Mouse (Mus musculus) midbrain, embryonic 13.5 days (tissue): ENCODE measurements at regions not wholly inside any gene's neighbourhood (a gene's known extent, or its start where the extent isn't known, plus 50 kb on each side); places are given as distances from the start of the nearest gene placed in this dataset.
A peak's percentile ranks its signal among the peaks of the same experiment; 100 is the strongest.

ENCODE experiments used
- ATAC-seq: fragments of 200-750 bp; cut with Nextera tagmentation; 2 replicates; pipeline ENCODE4 v1.8.0; 2017; ENCODE audit warnings: mild to moderate bottlenecking, moderate TSS enrichment, moderate library complexity
- H3K27ac ChIP-seq: fragments of 300-500 bp; sonication (generic); 2 replicates; pipeline ENCODE4 v1.5.1; 2015; ENCODE audit warnings: inconsistent platforms, mild to moderate bottlenecking, moderate library complexity
- H3K27me3 ChIP-seq: fragments of 300-500 bp; sonication (generic); 2 replicates; pipeline ENCODE4 v1.6.1; 2015; ENCODE audit warnings: mild to moderate bottlenecking, inconsistent platforms
- H3K36me3 ChIP-seq: fragments of 300-500 bp; sonication (generic); 2 replicates; pipeline ENCODE4 v1.6.1; 2015; ENCODE audit warnings: mild to moderate bottlenecking, inconsistent platforms
- H3K4me1 ChIP-seq: fragments of 300-500 bp; sonication (generic); replicated peaks from 2 replicates; pipeline ENCODE4 v1.6.1; 2015; ENCODE audit warnings: inconsistent platforms
- H3K4me2 ChIP-seq: fragments of 300-500 bp; sonication (generic); replicated peaks from 2 replicates; pipeline ENCODE4 v1.6.1; 2015; ENCODE audit warnings: moderate library complexity, mild to moderate bottlenecking, inconsistent platforms
- H3K4me3 ChIP-seq: fragments of 300-500 bp; sonication (generic); replicated peaks from 2 replicates; pipeline ENCODE4 v1.5.1; 2015; ENCODE audit warnings: mild to moderate bottlenecking, inconsistent platforms
- H3K9ac ChIP-seq: fragments of 300-500 bp; sonication (generic); replicated peaks from 2 replicates; pipeline ENCODE4 v1.6.1; 2015; ENCODE audit warnings: mild to moderate bottlenecking, inconsistent platforms
- H3K9me3 ChIP-seq: fragments of 300-500 bp; sonication (generic); 2 replicates; pipeline ENCODE4 v1.6.1; 2016; ENCODE audit warnings: mild to moderate bottlenecking, inconsistent platforms
- WGBS: fragments of 180-500 bp; shearing (Covaris S2); methylation state at CpG from one replicate; pipeline ENCODE4 v1.1.7; 2015; 5-methylcytosine and 5-hydroxymethylcytosine counted together

GRCm38 (mm10) chr8:89787050-89787905 is 560.9 kb downstream of the Tox3 start:
- ATAC-seq: no peak
- no peaks in the 10 kb centered on the region for H3K9me3 ChIP-seq
- no peaks in the 10 kb centered on the region for H3K36me3 ChIP-seq
- H3K9ac ChIP-seq: no peak overlapping the region
- WGBS: 49% methylated on average over 17 of the region's 17 CpGs
- no peak overlapping the region for H3K4me3 ChIP-seq
- H3K4me1 ChIP-seq: peaks cover 20% of the 10 kb centered on the region
- H3K4me2 ChIP-seq: peak overlapping the region; percentile 25
- no peak overlapping the region for H3K27ac ChIP-seq
- H3K27me3 ChIP-seq: peaks cover 11% of the 10 kb centered on the region

GRCm38 (mm10) chr8:89785011-89785410 is 563.1 kb downstream of the Tox3 start:
- 16% methylated on average over 7 of the region's 7 CpGs for WGBS

GRCm38 (mm10) chr8:89783311-89783710 is 564.8 kb downstream of the Tox3 start:
- ATAC-seq: no peak
- Histone ChIP-seq H3K9me3 (no peaks in the 10 kb centered on the region), H3K36me3 (no peaks in the 10 kb centered on the region), H3K4me1 (peaks cover 36% of the 10 kb centered on the region), H3K9ac (no peak overlapping the region), H3K4me2 (no peak overlapping the region), H3K27ac (no peak overlapping the region), H3K27me3 (peaks cover 21% of the 10 kb centered on the region), H3K4me3 (no peak overlapping the region)
- 75% methylated on average over 5 of the region's 5 CpGs for WGBS

More at GRCm38 (mm10) chr8:89785011-89785410, 563.1 kb downstream of the Tox3 start:
- H3K27me3 ChIP-seq: peaks cover 21% of the 10 kb centered on the region
- ATAC-seq: peak; percentile 52
- no peak overlapping the region for H3K27ac ChIP-seq
- H3K9me3 ChIP-seq: no peaks in the 10 kb centered on the region
- H3K4me3 ChIP-seq: no peak overlapping the region
- peaks cover 36% of the 10 kb centered on the region for H3K4me1 ChIP-seq
- no peaks in the 10 kb centered on the region for H3K36me3 ChIP-seq
- H3K9ac ChIP-seq: no peak overlapping the region
- no peak overlapping the region for H3K4me2 ChIP-seq

- ATAC-seq: no peak
- no peak overlapping the region for H3K27ac ChIP-seq
- H3K36me3 ChIP-seq: no peaks in the 10 kb centered on the region
- H3K27me3 ChIP-seq: no peaks in the 10 kb centered on the region
- no peak overlapping the region for H3K4me3 ChIP-seq
- H3K4me1 ChIP-seq: no peaks in the 10 kb centered on the region
- whole genome bisulfite sequencing: 69% methylated on average over 4 of the region's 4 CpGs
- H3K9ac ChIP-seq: no peak overlapping the region
- no peak overlapping the region for H3K4me2 ChIP-seq
- no peaks in the 10 kb centered on the region for H3K9me3 ChIP-seq
Observed at GRCm38 (mm10) chr8:89766387-89766786, 581.8 kb downstream of the Tox3 start.

- H3K27ac ChIP-seq: no peak overlapping the region
- no peak for ATAC-seq
- H3K9ac ChIP-seq: no peak overlapping the region
- no peaks in the 10 kb centered on the region for H3K9me3 ChIP-seq
- H3K4me1 ChIP-seq: no peaks in the 10 kb centered on the region
- 92% methylated on average over 5 of the region's 5 CpGs for WGBS
- no peaks in the 10 kb centered on the region for H3K27me3 ChIP-seq
- no peaks in the 10 kb centered on the region for H3K36me3 ChIP-seq
- H3K4me3 ChIP-seq: no peak overlapping the region
- H3K4me2 ChIP-seq: no peak overlapping the region
Observed at GRCm38 (mm10) chr8:89759531-89759930, 588.6 kb downstream of the Tox3 start.

- 65% methylated on average over 10 of the region's 10 CpGs for WGBS
- Histone ChIP-seq H3K4me1 (no peaks in the 10 kb centered on the region), H3K9ac (no peak overlapping the region), H3K27ac (no peak overlapping the region), H3K9me3 (no peaks in the 10 kb centered on the region), H3K36me3 (no peaks in the 10 kb centered on the region), H3K4me3 (no peak overlapping the region), H3K27me3 (no peaks in the 10 kb centered on the region), H3K4me2 (no peak overlapping the region)
- ATAC-seq: no peak
Observed at GRCm38 (mm10) chr8:89758695-89759094, 589.4 kb downstream of the Tox3 start.

- Histone ChIP-seq H3K27me3 (no peaks in the 10 kb centered on the region), H3K4me2 (no peak overlapping the region), H3K4me3 (no peak overlapping the region), H3K4me1 (no peaks in the 10 kb centered on the region), H3K9ac (no peak overlapping the region), H3K27ac (no peak overlapping the region), H3K9me3 (no peaks in the 10 kb centered on the region), H3K36me3 (no peaks in the 10 kb centered on the region)
- no peak for ATAC-seq
- WGBS: 58% methylated on average over 3 of the region's 3 CpGs
Observed at GRCm38 (mm10) chr8:89755951-89756350, 592.2 kb downstream of the Tox3 start.

- 96% methylated on average over 3 of the region's 3 CpGs for WGBS
- H3K27me3 ChIP-seq: no peaks in the 10 kb centered on the region
- H3K9ac ChIP-seq: no peak overlapping the region
- no peaks in the 10 kb centered on the region for H3K9me3 ChIP-seq
- no peaks in the 10 kb centered on the region for H3K4me1 ChIP-seq
- H3K27ac ChIP-seq: no peak overlapping the region
- no peak for ATAC-seq
- no peak overlapping the region for H3K4me2 ChIP-seq
- no peaks in the 10 kb centered on the region for H3K36me3 ChIP-seq
- no peak overlapping the region for H3K4me3 ChIP-seq
Observed at GRCm38 (mm10) chr8:89751201-89751600, 596.9 kb downstream of the Tox3 start.

- no peak overlapping the region for H3K27ac ChIP-seq
- WGBS: 82% methylated on average over 4 of the region's 4 CpGs
- H3K27me3 ChIP-seq: no peaks in the 10 kb centered on the region
- H3K36me3 ChIP-seq: no peaks in the 10 kb centered on the region
- H3K4me3 ChIP-seq: no peak overlapping the region
- H3K4me2 ChIP-seq: no peak overlapping the region
- ATAC-seq: no peak
- H3K9ac ChIP-seq: no peak overlapping the region
- H3K4me1 ChIP-seq: peaks cover 9% of the 10 kb centered on the region
- H3K9me3 ChIP-seq: no peaks in the 10 kb centered on the region
Observed at GRCm38 (mm10) chr8:89747726-89748125, 600.4 kb downstream of the Tox3 start.

GRCm38 (mm10) chr8:89744267-89745028 is 603.7 kb downstream of the Tox3 start:
- no peak for ATAC-seq
- no peak overlapping the region for H3K27ac ChIP-seq
- WGBS: 65% methylated on average over 11 of the region's 11 CpGs
- H3K9ac ChIP-seq: no peak overlapping the region
- no peaks in the 10 kb centered on the region for H3K27me3 ChIP-seq
- H3K4me2 ChIP-seq: no peak overlapping the region
- no peaks in the 10 kb centered on the region for H3K9me3 ChIP-seq
- H3K4me3 ChIP-seq: no peak overlapping the region
- peaks cover 9% of the 10 kb centered on the region for H3K4me1 ChIP-seq
- H3K36me3 ChIP-seq: no peaks in the 10 kb centered on the region

GRCm38 (mm10) chr8:89738657-89739056 is 609.5 kb downstream of the Tox3 start:
- Histone ChIP-seq H3K9me3 (no peaks in the 10 kb centered on the region), H3K4me2 (no peak overlapping the region), H3K4me3 (no peak overlapping the region), H3K4me1 (no peaks in the 10 kb centered on the region), H3K9ac (no peak overlapping the region), H3K27ac (no peak overlapping the region), H3K27me3 (no peaks in the 10 kb centered on the region), H3K36me3 (no peaks in the 10 kb centered on the region)
- 96% methylated on average over 3 of the region's 3 CpGs for WGBS
- no peak for ATAC-seq

GRCm38 (mm10) chr8:89737636-89738035 is 610.5 kb downstream of the Tox3 start:
- Histone ChIP-seq H3K4me1 (no peaks in the 10 kb centered on the region), H3K4me3 (no peak overlapping the region), H3K9me3 (no peaks in the 10 kb centered on the region), H3K36me3 (no peaks in the 10 kb centered on the region), H3K9ac (no peak overlapping the region), H3K4me2 (no peak overlapping the region), H3K27ac (no peak overlapping the region), H3K27me3 (no peaks in the 10 kb centered on the region)
- no peak for ATAC-seq
- WGBS: 93% methylated on average over 1 of the region's 1 CpGs
